In genomic region chr3:138506749-138507148, GRCm38 (mm10) we compare ENCODE assay signal across 9 mouse cellular contexts. TPM values are rescaled to one million over a fixed set of nuclear protein-coding genes. Genes with fewer than 3 reads are reported as not detected.
DNase-seq lines count a peak whose midpoint lies in the region; ATAC-seq and TF ChIP-seq lines count a peak whose summit lies in the region.
"Had no signal": no experiment of that assay in that cellular context is flagged by ENCODE, and none has a peak within 500 bp of the region (broad histone marks: within the 10 kb centered on the region; RNA-seq: fewer than 3 reads in every experiment).

No protein-coding gene starts in this region.

- H3K27ac ChIP-seq in layer of hippocampus, adult 2 months = no peak overlapping the region
- no peak overlapping the region for H3K27ac ChIP-seq in bone marrow macrophage, adult 2 months (ENCODE audit: insufficient read depth, low read depth, low read length)
- no peak overlapping the region for H3K27ac ChIP-seq in midbrain, postnatal 0 days (ENCODE audit: low read depth, low read length)

- H3K4me3 ChIP-seq in layer of hippocampus, adult 2 months = no peak overlapping the region
- H3K4me3 ChIP-seq in bone marrow macrophage, adult 2 months (ENCODE audit: insufficient read depth, low read length) = no peak overlapping the region
- H3K4me3 ChIP-seq in midbrain, postnatal 0 days (ENCODE audit: low read depth, low read length) = no peak overlapping the region
- H3K4me3 ChIP-seq: myocyte had no signal

- no peak overlapping the region for H3K4me2 ChIP-seq in midbrain, postnatal 0 days (ENCODE audit: low read depth, low read length, poor library complexity, severe bottlenecking)

- H3K9ac ChIP-seq in midbrain, postnatal 0 days (replicated peaks; ENCODE audit: low read length, poor library complexity, severe bottlenecking) = no peak overlapping the region

- ATAC-seq in cerebellum, adult (ENCODE audit: insufficient number of reproducible peaks, low FRiP score, low TSS enrichment) = no peak
- no peak for ATAC-seq in midbrain, postnatal 0 days (ENCODE audit: low FRiP score)

- H3K27me3 ChIP-seq in midbrain, postnatal 0 days (ENCODE audit: insufficient read depth, low read length) = no peaks in the 10 kb centered on the region

- no peaks in the 10 kb centered on the region for H3K36me3 ChIP-seq in midbrain, postnatal 0 days (ENCODE audit: insufficient read depth, low read length)

- 54% methylated on average over 6 of the region's 6 CpGs for WGBS in midbrain, postnatal 0 days

- peak; percentile 78 for TF ChIP-seq CTCF in layer of hippocampus, adult 2 months (conservative IDR thresholded peaks at IDR 0.05)
- peak; percentile 26; the same call in 1 of the 2 replicates for TF ChIP-seq CTCF in bone marrow macrophage, adult 2 months (IDR thresholded peaks at IDR 0.05; ENCODE audit: low read depth, low read length)
- peak; percentile 76 for TF ChIP-seq CTCF in midbrain, postnatal 0 days (IDR thresholded peaks at IDR 0.05)

- H3K9me3 ChIP-seq in midbrain, postnatal 0 days (ENCODE audit: low read length) = no peaks in the 10 kb centered on the region

- no peak for TF ChIP-seq POLR2A in bone marrow macrophage, adult 2 months (IDR thresholded peaks at IDR 0.05; ENCODE audit: borderline replicate concordance, low read depth, low read length)

- H3K4me1 ChIP-seq in bone marrow macrophage, adult 2 months (ENCODE audit: control insufficient read depth, insufficient read depth, low read length) = no peaks in the 10 kb centered on the region
- H3K4me1 ChIP-seq in midbrain, postnatal 0 days (ENCODE audit: insufficient read depth, low read length) = no peaks in the 10 kb centered on the region

- peak; percentile 22 for DNase-seq in cerebellum, adult 11 months
- DNase-seq in layer of hippocampus, adult 2 months (ENCODE audit: low spot score in 2 of 2) = no peak
- no peak for DNase-seq in layer of hippocampus, adult 9-11 months
- DNase-seq in kidney, adult 9 months = peak; percentile 65
- peak; percentile 71 for DNase-seq in midbrain, postnatal 0 days (ENCODE audit: low spot score)
- no peak for DNase-seq in thymus, postnatal 10 days (ENCODE audit: low spot score in 2 of 2)

RNA-seq across cellular contexts. Expression of gene Metap1, which starts 17.4 kb away (rescaled TPM):
- total RNA-seq in layer of hippocampus, adult 2 months (2021) = 10 to 100 TPM; 43.8 to 46.0 TPM
- polyA plus RNA-seq in bone marrow macrophage, adult 2 months (2012; ENCODE audit: insufficient read depth, insufficient read length, missing spikeins) = 22.6 and 33.7 TPM in 2 replicates
- 50.7 and 60.4 TPM in 2 replicates for total RNA-seq in midbrain, postnatal 0 days (2014; rRNA removed)
- polyA plus RNA-seq in midbrain, postnatal 0 days (2015; fragmentation: Nextera tagmentation; extraction: Ambion mirVana) = 49.8 and 51.0 TPM in 2 replicates

RNA-seq across cellular contexts. Expression of gene Eif4e, which starts 19.2 kb away (rescaled TPM):
- 100 to 1,000 TPM; 180 to 182 TPM for total RNA-seq in layer of hippocampus, adult 2 months (2021)
- polyA plus RNA-seq in bone marrow macrophage, adult 2 months (2012; ENCODE audit: insufficient read depth, insufficient read length, missing spikeins) = 92.7 and 102 TPM in 2 replicates
- total RNA-seq in midbrain, postnatal 0 days (2014; rRNA removed) = 91.4 and 104 TPM in 2 replicates
- polyA plus RNA-seq in midbrain, postnatal 0 days (2015; fragmentation: Nextera tagmentation; extraction: Ambion mirVana) = 293 and 309 TPM in 2 replicates

Comparison
In these comparisons a context has a peak if more than half of its experiments do, and no peak if none do; other contexts are left out.
1. DNase-seq: peak in cerebellum, adult 11 months (single experiment), kidney, adult 9 months (single experiment) and midbrain, postnatal 0 days (single experiment); none in layer of hippocampus, adult 2 months (0 of 2), layer of hippocampus, adult 9-11 months (single experiment) and thymus, postnatal 10 days (0 of 2).
2. CTCF ChIP-seq: peak in every context shown above with its lines; median percentile 78 in layer of hippocampus, adult 2 months; 76 in midbrain, postnatal 0 days; 26 in bone marrow macrophage, adult 2 months.